Mouse (Mus musculus) 416B (cell line): Measurements from ENCODE around the gene Camta1.

Source experiments
- DNase-seq: peaks from one replicate; pipeline ENCODE4 v3.0.0; 2011; ENCODE audit warnings: low read depth

The Camta1 gene

DNA sequence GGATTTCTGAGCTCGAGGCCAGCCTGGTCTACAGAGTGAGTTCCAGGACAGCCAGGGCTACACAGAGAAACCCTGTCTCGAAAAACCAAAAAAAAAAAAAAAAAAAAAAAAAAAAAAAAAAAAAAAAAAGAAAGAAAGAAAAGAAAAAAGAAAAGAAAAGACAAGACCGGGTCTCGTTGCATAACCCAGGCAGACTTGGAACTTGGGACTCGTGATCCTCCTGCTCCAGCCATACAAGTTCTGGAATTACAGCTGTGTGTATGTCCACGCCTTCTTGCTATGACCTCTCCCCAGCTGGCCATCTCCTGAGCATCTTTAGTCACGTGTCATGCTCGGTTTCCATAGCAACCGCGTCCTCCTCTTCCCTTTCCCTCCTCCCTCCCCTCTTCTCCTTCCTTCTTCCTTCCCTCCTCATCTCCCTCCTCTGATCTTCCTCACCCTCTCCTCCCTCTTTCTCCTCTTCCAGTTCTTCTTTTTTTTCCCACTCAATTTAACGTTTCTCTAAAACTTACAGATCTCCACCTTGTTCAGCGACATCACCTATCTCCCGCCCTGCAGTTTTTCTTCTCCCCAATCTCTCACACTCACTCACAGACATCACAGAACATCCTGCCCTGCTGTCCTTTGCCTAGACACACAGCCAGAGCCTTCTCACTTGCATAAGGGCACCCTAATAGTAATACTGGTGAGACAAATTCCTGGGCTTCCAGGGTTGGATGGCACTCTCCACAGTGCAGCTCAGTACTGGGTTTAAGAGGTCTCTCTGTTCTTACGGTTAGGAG lies 934.6 kb downstream of the Camta1 start:
- DNase-seq, result peak; percentile 28

DNA sequence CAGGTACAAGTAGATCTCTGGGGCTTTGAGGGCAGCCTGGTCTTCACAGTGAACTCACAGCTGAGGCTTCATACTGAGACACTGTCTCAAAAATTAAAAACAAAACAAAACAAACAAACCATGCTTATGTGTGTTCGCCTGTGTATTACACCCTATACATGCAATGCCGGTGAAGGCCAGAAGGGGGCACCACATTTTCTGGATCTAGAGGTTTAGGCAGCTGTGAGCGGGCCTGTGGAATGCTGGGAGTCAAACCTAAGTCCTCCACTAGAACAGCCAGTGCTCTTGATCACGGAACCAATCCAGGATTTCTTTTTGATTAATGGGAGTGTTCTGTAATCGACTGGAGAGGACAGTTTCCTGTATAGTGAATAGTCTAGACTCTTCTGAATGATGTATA lies 935.8 kb downstream of the Camta1 start:
- peak; percentile 49 for DNase-seq

GRCm38 (mm10) chr4:150924936-150925335 lies 936.7 kb downstream of the Camta1 start:
- DNase-seq, result no peak

DNA sequence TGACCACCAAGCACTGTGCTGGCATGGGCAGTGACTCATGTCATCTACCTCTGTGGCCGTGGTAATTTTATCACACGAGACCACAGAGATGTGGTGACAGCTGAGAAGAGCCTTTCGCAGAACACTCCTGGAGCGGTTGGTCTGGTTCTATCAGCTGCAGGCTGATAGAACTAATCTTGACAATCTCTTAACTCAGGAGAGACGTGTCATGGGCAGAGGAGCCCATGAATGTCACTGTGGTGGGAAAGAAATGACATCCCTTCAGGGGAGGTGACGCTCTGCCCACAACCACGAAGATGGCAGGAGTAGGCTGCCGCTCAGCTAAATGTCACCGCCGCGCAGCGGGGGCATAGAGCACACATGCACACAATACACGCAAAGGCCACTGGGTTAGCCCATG lies 937.4 kb downstream of the Camta1 start:
- peak; percentile 94 for DNase-seq

DNA sequence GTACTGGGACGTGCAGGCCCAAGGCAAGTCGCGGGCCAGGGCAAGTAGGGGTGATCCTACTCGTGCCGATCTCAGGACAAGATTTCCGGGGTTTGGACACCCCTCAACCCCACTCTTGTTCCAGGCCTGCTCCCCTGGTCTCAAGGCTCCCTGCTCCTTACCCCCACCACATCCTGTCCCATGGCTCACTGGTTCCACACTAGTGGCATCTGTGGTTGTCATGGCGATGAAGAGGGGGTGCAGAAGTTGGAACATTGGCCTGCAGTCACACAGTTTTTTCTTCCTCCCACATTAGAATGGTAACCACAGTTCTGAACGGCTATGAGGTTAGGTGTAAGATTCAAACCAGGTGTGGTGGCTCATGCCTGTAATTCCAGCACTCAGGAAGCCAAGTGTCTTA lies 940.5 kb downstream of the Camta1 start:
- no peak for DNase-seq

GRCm38 (mm10) chr4:150917336-150918027 lies 944.2 kb downstream of the Camta1 start:
- no peak for DNase-seq

GRCm38 (mm10) chr4:150915181-150915906 lies 946.3 kb downstream of the Camta1 start:
- DNase-seq, result peak; percentile 84

GRCm38 (mm10) chr4:150914290-150914733 lies 947.4 kb downstream of the Camta1 start, which contains the start of the genes Park7 and Tnfrsf9:
Park7 (minus strand) TSS chr4:150914437.
Tnfrsf9 (plus strand) TSS chr4:150914562.
- DNase-seq, result peak; percentile 98

- no peak for DNase-seq
Measured at GRCm38 (mm10) chr4:150913743-150914142, 947.9 kb downstream of the Camta1 start.

- no peak for DNase-seq
Measured at GRCm38 (mm10) chr4:150910164-150910951, 951.3 kb downstream of the Camta1 start.

GRCm38 (mm10) chr4:150909451-150910156 lies 952.1 kb downstream of the Camta1 start:
- peak; percentile 98 for DNase-seq

GRCm38 (mm10) chr4:150908512-150908911 lies 953.2 kb downstream of the Camta1 start:
- peak; percentile 75 for DNase-seq

DNA sequence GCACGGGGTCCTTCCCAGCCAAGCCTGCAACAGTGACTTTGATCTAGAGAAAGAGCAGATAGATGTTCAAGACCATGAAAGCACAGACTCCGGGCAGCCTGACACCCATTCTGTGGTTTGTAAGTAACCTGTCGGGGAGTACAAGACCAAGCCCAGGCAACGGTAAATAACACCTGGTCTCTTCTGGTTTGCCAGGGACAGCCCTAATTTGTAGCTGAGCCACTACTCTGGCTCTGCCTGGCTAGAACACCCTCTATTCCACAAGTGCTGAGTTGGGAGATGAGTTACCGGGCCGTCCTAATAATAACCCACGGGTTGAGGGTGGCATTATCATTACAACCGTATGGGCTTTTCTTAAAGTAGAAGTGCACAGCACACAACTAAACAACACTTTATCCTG lies 954.6 kb downstream of the Camta1 start:
- no peak for DNase-seq

DNA sequence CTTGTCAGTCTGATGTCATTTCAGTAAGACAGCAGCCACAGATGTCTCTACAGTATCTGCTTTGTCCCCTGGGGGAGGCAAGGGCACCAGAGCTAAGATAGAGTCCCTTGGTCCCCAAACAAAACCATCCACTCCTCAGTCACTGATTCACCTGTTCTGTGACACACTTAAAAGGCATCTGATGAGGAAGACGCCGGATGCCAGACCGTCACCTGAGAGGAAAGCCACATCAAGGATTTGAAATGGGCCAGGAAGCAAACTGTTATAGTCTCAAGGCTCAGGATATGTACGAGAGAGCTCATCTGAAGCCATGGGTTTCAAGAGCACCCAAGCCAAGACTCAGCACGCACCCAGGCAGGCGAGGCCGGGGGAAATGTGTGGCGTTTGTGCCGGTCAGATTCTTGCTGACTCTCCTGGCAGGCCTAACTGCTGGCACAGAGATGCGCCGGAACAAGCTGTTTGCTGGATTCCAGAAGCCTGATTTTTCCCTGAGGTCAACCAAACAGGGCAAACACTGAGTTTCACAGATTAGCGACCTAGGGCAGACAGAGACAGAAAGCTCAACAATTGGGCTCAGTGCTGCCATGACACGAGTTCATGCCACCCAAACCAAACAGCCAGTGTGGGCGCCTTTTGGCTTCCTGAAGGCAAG lies 958.5 kb downstream of the Camta1 start:
- DNase-seq, result no peak

- no peak for DNase-seq
Measured at GRCm38 (mm10) chr4:150902062-150902461, 959.6 kb downstream of the Camta1 start.

DNA sequence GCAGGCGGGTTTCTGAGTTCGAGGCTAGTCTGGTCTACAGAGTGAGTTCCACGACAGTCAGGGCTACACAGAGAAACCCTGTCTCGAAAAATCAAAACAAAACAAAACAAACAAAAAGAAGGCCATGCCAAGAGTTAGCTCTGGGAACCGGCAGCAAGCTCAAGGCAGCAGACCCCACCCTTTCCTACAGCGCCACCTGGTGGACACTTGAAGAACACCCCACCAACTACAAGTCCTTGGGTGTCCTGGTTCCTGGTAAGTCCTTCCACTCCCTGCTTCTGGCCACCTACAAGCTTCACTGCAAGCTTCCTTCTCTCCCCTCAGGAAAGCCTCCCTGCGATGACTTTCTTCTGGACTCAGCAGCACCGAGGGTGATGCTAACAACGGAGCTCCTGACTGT lies 960.0 kb downstream of the Camta1 start:
- peak; percentile 82 for DNase-seq

DNA sequence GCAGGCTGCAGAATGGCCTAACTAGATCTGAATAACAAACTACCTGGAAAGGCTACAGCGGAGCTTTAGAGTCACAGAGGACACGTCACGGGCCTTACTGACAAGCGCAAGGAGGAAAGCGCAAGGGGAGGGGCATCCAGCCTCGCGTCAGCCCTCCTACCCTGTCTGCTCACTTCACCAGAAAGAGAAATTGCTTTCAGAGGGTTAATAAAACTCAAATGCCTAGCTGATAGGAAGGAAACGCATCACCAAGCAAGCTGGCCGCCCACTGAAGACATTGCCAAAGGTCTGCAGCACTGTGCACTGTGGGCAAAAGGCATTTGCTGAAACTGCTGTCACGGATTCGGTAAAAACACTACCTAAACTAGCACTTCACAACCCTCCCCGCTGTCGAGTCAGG lies 961.2 kb downstream of the Camta1 start:
- no peak for DNase-seq

DNA sequence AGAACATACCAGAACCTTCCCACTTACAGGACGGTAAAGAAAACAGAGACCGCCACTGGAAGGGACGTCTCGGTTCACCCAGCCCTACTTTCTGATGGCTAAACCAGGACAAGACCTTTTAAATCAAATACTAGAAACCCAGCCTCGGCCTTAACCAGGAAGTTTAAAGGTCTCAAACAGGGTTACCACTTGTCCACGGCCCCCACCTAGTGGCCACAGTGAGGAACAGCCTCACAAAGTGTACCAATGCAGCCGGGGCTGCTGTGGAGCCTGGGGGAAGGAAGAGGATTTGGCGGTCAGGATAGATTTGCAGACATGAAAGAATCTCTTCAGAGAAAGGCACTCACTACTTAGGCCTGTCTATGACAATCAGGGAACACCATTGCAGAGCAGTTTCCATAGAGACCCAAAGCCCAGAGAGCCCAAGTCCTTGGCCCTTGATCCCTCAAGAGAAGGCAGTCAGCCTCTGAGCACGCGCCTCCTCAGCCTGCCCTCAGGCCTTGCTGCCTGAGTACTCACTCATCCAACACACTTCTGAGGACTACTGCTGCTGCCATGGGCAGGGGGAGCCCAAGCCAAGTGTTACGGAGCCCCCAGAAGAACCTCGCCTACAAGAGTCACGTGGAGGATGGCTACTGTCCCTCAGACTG lies 962.8 kb downstream of the Camta1 start:
- DNase-seq, result peak; percentile 80

DNA sequence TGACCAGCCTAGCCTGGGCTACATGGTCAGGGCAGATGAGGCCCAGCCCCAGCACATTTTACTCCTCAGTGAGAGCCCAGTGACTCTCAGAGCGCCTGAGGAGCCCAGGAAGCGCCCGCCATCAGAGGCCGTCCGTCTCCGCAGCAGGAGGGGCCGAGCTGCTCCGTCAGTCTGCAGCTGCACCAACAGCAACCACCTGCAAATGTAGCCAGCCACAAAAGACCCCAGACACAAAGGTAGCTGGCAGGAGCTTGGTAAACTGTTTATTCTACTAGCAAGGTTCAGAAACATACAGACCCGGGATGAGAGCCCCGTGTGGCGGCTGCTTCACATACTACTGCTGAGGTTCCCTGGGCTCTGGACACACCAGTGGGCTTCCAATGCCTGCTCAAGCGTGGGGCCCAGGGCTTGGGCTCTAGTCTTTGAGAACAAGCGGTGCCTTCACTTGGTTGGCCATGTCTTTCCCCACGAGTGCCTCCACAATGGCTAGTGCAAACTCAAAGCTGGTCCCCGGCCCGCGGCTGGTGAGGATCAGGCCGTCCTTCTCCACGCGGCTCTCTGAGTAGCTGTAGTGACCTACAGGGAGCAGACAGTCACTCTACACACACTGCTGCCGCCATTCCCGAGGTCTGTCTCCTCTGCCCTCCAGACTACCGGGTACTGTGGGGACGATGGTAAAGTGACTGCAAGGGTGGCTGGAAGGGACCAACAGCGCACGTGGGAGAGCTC lies 964.6 kb downstream of the Camta1 start:
- no peak for DNase-seq
